Mouse (Mus musculus) CH12.LX (cell line): ENCODE data around the gene Gm8011.
"Not testable (repeated sequence)": the region's sequence is repeated elsewhere in the genome, so short reads cannot be mapped to it uniquely, and the experiment has no call there.

Experiments
- CHD1 ChIP-seq: IDR thresholded peaks from 2 replicates; pipeline ENCODE4 v1.6.1; 2012; ENCODE audit warnings: low read depth, low read length, improper control_type of control experiment, inconsistent platforms
- CTCF ChIP-seq, 2 experiments: IDR thresholded peaks in 1 of 2; conservative IDR thresholded peaks in 1 of 2; 2 replicates each; pipeline ENCODE4 v1.5.1; 2011 to 2012; ENCODE audit warnings: low read depth in 2 of 2, low read length in 2 of 2, improper control_type of control experiment in 1 of 2, inconsistent platforms in 1 of 2, mild to moderate bottlenecking in 1 of 2, moderate library complexity in 1 of 2
- EP300 ChIP-seq: IDR thresholded peaks from 2 replicates; pipeline ENCODE4 v1.6.1; 2011; ENCODE audit warnings: low read length, improper control_type of control experiment
- ETS1 ChIP-seq: conservative IDR thresholded peaks from 2 replicates; pipeline ENCODE4 v1.6.1; 2012; ENCODE audit warnings: low read depth, mild to moderate bottlenecking, inconsistent platforms, low read length, improper control_type of control experiment, moderate library complexity
- GABPA ChIP-seq: IDR thresholded peaks from 2 replicates; pipeline ENCODE4 v1.6.1; 2012; ENCODE audit warnings: low read depth, low read length, improper control_type of control experiment, inconsistent platforms; ENCODE audit not compliant: insufficient replicate concordance
- HCFC1 ChIP-seq: IDR thresholded peaks from 2 replicates; pipeline ENCODE4 v1.6.1; 2012; ENCODE audit warnings: low read depth, mild to moderate bottlenecking, inconsistent platforms, low read length, improper control_type of control experiment
- MAFK ChIP-seq: IDR thresholded peaks from 2 replicates; pipeline ENCODE4 v1.6.1; 2011; ENCODE audit warnings: low read length, improper control_type of control experiment; ENCODE audit not compliant: insufficient replicate concordance
- MAX ChIP-seq: IDR thresholded peaks from 2 replicates; pipeline ENCODE4 v1.6.1; 2011; ENCODE audit warnings: low read length, improper control_type of control experiment
- MEF2A ChIP-seq: IDR thresholded peaks from 2 replicates; pipeline ENCODE4 v1.6.1; 2014; ENCODE audit warnings: low read depth, mild to moderate bottlenecking, inconsistent platforms, low read length, improper control_type of control experiment, borderline replicate concordance
- MXI1 ChIP-seq: IDR thresholded peaks from 2 replicates; pipeline ENCODE4 v1.6.1; 2011; ENCODE audit warnings: mild to moderate bottlenecking, low read depth, low read length, improper control_type of control experiment
- NELFE ChIP-seq: IDR thresholded peaks from 2 replicates; pipeline ENCODE4 v1.6.1; 2011; ENCODE audit warnings: low read depth, low read length, improper control_type of control experiment
- POLR2A ChIP-seq: IDR thresholded peaks from 2 replicates; pipeline ENCODE4 v1.6.1; 2011; ENCODE audit warnings: low read depth, mild to moderate bottlenecking, improper control_type of control experiment, low read length
- UBTF ChIP-seq: IDR thresholded peaks from 2 replicates; pipeline ENCODE4 v1.6.1; 2012; ENCODE audit warnings: low read depth, mild to moderate bottlenecking, inconsistent platforms, low read length, improper control_type of control experiment, moderate library complexity
- ZNF384 ChIP-seq: IDR thresholded peaks from 2 replicates; pipeline ENCODE4 v1.6.1; 2012; ENCODE audit warnings: low read depth, low read length, improper control_type of control experiment, inconsistent platforms

- not testable (repeated sequence) for TF ChIP-seq CTCF (conservative IDR thresholded peaks at IDR 0.05 in 1 of 2, IDR thresholded peaks at IDR 0.05 in 1 of 2; ENCODE audit: low read depth in 2 of 2, low read length in 2 of 2); GABPA; HCFC1; CHD1; MEF2A; MAX; ZNF384; POLR2A; MXI1; EP300; MAFK; NELFE; UBTF; ETS1
Observed at GRCm38 (mm10) chr14:42463581-42463980, at the start of gene Gm8011.
